Mouse (Mus musculus) megakaryocyte, embryonic 14.5 days (primary cell): ENCODE results near the gene Cnih3. TPM values are rescaled to one million over a fixed set of nuclear protein-coding genes. Genes with fewer than 3 reads are reported as not detected.

Experiments
- H3K27me3 ChIP-seq: replicated peaks from 2 replicates; pipeline ENCODE3; 2012; ENCODE audit warnings: inconsistent platforms
- H3K36me3 ChIP-seq: replicated peaks from 2 replicates; pipeline ENCODE3; 2012; ENCODE audit warnings: low read length, inconsistent platforms, mixed read lengths
- H3K4me1 ChIP-seq: 2 replicates; pipeline ENCODE4 v1.6.1; 2012; ENCODE audit warnings: inconsistent platforms
- H3K4me3 ChIP-seq: replicated peaks from 2 replicates; pipeline ENCODE3; 2012; ENCODE audit warnings: moderate library complexity, mild to moderate bottlenecking, inconsistent platforms
- H3K9me3 ChIP-seq: 2 replicates; pipeline ENCODE4 v1.6.1; 2012; ENCODE audit warnings: inconsistent platforms
- FLI1 ChIP-seq: IDR thresholded peaks from 2 replicates; pipeline ENCODE4 v1.6.1; 2012; ENCODE audit warnings: low read length, inconsistent platforms, mixed read lengths
- GATA1 ChIP-seq: IDR thresholded peaks from 3 replicates; pipeline ENCODE4 v1.6.1; 2012; ENCODE audit warnings: mixed read lengths, low read length, inconsistent platforms, borderline replicate concordance
- polyA plus RNA-seq: library from polyadenylated mRNA; stranded (reverse); fragments of >175 nt; gene quantifications from 2 replicates; pipeline ENCODE4 v1.2.3, GENCODE M21; 2012; ENCODE audit warnings: low replicate concordance; ENCODE audit not compliant: insufficient read depth

Cnih3 gene
- polyA plus RNA-seq, 1 experiment: not detected

- Histone ChIP-seq H3K4me3 (no peak overlapping the region), H3K36me3 (no peaks in the 10 kb centered on the region), H3K27me3 (peaks cover 73% of the 10 kb centered on the region), H3K9me3 (no peaks in the 10 kb centered on the region), H3K4me1 (peaks cover 38% of the 10 kb centered on the region)
- TF ChIP-seq FLI1 (no peak), GATA1 (no peak)
Observed at GRCm38 (mm10) chr1:181445630-181446257, 93.3 kb downstream of the Cnih3 start.

GRCm38 (mm10) chr1:181446591-181447114, 94.2 kb downstream of the Cnih3 start:
- H3K36me3 ChIP-seq: no peaks in the 10 kb centered on the region
- peaks cover 74% of the 10 kb centered on the region for H3K27me3 ChIP-seq
- H3K4me1 ChIP-seq: peaks cover 38% of the 10 kb centered on the region
- no peaks in the 10 kb centered on the region for H3K9me3 ChIP-seq
- no peak overlapping the region for H3K4me3 ChIP-seq
- no peak for TF ChIP-seq GATA1
- no peak for TF ChIP-seq FLI1

GRCm38 (mm10) chr1:181447576-181447975, 95.1 kb downstream of the Cnih3 start:
- H3K9me3 ChIP-seq: no peaks in the 10 kb centered on the region
- TF ChIP-seq FLI1 (no peak), GATA1 (no peak)
- H3K4me1 ChIP-seq: peaks cover 38% of the 10 kb centered on the region
- H3K36me3 ChIP-seq: no peaks in the 10 kb centered on the region
- H3K4me3 ChIP-seq: no peak overlapping the region
- H3K27me3 ChIP-seq: peaks cover 75% of the 10 kb centered on the region

DNA sequence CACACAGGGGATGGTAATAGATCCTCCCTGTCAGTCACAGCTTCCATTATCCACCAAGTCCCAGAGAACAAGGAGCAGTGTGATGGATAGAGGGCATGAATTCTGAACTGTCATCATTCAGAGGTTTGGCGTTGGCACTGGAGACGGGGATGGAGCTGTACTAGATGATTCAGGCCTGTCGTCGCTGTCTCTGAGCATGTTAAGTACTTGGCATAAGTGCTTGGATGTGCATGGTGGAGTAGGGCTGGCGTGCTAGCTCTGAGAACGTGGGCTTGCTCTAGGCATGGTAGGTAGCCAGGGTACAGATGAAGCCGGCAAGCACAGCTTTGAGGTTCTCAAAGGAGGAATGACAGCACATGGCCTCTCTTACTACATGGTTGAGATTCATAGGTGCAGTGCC, 95.6 kb downstream of the Cnih3 start:
- Histone ChIP-seq H3K9me3 (no peaks in the 10 kb centered on the region), H3K4me3 (no peak overlapping the region), H3K27me3 (peaks cover 76% of the 10 kb centered on the region), H3K4me1 (peaks cover 38% of the 10 kb centered on the region), H3K36me3 (no peaks in the 10 kb centered on the region)
- no peak for TF ChIP-seq FLI1

DNA sequence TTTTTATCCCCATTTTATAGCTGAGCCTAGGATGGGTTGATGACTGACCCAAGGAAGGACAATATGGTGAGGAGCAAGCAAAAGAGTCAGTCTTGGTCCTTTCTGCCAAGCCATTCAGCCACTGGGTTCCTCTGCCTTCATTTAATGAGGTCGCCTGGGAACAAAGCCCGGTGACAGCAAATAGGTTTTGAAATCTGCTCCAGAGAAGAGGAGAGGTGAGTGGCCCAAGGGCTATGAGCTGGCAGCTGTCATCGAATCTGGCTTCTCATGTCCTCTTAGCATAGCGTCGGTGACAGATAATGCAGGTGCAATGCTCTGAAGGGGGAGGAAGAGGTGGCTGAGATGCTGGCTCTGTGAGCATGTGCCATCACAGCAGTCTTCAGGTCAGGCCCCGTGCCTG, 100.7 kb downstream of the Cnih3 start:
- TF ChIP-seq GATA1 (no peak), FLI1 (no peak)
- peaks cover 89% of the 10 kb centered on the region for H3K27me3 ChIP-seq
- no peaks in the 10 kb centered on the region for H3K36me3 ChIP-seq
- H3K4me1 ChIP-seq: no peaks in the 10 kb centered on the region; the same call in 1 of the 2 replicates
- no peak overlapping the region for H3K4me3 ChIP-seq
- H3K9me3 ChIP-seq: peaks cover 8% of the 10 kb centered on the region

DNA sequence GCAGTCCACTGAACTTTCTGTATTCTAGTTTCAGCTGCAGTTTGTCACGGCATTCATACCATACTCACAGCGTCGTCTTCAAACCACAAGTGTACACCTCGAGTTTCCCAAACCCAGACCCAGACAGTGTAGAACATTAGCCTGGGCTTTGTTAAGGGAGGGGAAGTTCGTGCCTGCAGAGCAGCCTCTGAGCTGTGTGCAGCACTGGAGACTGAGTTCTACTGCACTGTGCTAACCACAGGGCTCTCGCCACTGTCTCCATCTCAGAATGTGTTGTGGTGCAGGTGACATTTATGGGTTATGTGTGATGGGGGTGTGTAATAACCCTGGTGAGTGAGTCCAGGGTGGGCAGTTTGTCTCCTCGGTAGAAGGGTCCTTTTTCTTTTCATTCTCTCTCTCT, 104.5 kb downstream of the Cnih3 start:
- H3K9me3 ChIP-seq: peaks cover 21% of the 10 kb centered on the region
- peaks cover 79% of the 10 kb centered on the region for H3K27me3 ChIP-seq
- H3K4me3 ChIP-seq: no peak overlapping the region
- H3K4me1 ChIP-seq: no peaks in the 10 kb centered on the region
- H3K36me3 ChIP-seq: no peaks in the 10 kb centered on the region
- no peak for TF ChIP-seq FLI1
- no peak for TF ChIP-seq GATA1

- Histone ChIP-seq H3K9me3 (peaks cover 21% of the 10 kb centered on the region), H3K36me3 (no peaks in the 10 kb centered on the region), H3K27me3 (peaks cover 76% of the 10 kb centered on the region), H3K4me1 (no peaks in the 10 kb centered on the region), H3K4me3 (no peak overlapping the region)
- TF ChIP-seq GATA1 (no peak), FLI1 (no peak)
Observed at GRCm38 (mm10) chr1:181459431-181460105, 107.1 kb downstream of the Cnih3 start.

DNA sequence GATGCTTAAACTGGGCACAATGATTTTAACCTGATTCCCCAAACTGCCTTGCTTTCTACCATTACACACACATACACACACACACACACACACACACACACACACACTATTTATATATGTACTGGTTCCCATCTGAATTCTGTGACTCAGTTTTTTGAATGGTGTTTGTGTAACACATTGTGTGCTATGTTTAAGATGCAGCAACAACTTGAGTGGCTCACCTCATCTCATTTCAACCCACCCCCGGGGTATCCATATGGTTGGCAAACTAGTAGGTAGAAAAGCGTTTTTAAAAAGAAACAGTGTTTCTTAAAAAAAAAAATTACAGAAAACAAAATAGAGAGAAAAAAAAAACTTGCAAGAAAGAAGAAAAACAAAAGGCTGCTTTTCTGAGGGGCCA, 107.9 kb downstream of the Cnih3 start:
- Histone ChIP-seq H3K4me1 (no peaks in the 10 kb centered on the region), H3K27me3 (peaks cover 75% of the 10 kb centered on the region), H3K9me3 (peaks cover 21% of the 10 kb centered on the region), H3K36me3 (no peaks in the 10 kb centered on the region), H3K4me3 (no peak overlapping the region)
- TF ChIP-seq FLI1: no peak

DNA sequence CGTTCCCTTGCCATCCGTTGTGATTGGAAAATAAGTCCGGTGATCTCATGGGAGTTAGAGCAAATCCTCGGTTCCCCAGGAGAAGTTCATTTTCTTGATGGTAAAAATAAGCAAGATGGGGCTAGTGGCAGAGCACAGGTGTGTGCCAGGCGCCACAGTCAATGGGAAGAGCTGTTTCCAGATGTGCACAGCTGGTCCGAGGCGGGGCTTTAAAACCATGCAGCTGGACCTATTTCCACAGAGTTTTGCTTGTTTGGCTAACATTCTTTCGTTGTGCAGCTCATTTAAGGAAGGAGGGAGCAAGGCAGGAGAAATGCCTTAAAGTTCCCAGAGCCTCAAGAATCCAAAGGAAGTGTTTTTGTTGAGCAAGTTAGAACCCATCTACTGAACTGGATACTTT, 109.1 kb downstream of the Cnih3 start:
- peaks cover 3% of the 10 kb centered on the region; the same call in 1 of the 2 replicates for H3K4me1 ChIP-seq
- H3K36me3 ChIP-seq: no peaks in the 10 kb centered on the region
- peaks cover 21% of the 10 kb centered on the region for H3K9me3 ChIP-seq
- peaks cover 74% of the 10 kb centered on the region for H3K27me3 ChIP-seq
- H3K4me3 ChIP-seq: no peak overlapping the region
- no peak for TF ChIP-seq FLI1
- no peak for TF ChIP-seq GATA1
